Mouse (Mus musculus): ENCODE data around the gene Mad2l1. TPM values are rescaled to one million over a fixed set of nuclear protein-coding genes. Genes with fewer than 3 reads are reported as not detected.

Mad2l1 gene
- polyA plus RNA-seq, 1 experiment, result 44.3 TPM

DNA sequence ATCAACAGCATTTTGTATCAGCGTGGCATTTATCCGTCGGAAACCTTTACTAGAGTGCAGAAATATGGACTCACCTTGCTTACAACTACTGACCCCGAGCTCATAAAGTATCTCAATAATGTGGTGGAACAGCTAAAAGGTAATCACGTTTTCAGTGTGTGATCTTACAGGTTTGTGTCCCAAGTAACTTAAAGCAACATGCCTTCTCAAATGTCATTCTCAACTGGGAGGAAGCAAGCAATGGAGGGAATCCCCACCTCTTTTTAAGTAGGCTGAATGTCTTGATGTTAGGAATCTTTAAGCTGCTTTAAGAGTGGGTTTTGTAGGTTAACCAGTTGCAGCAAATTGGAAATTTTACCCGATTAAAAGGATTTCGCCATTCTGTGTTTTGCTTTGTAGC lies 776 bp downstream of the Mad2l1 start:
- TF ChIP-seq CTCF (IDR thresholded peaks at IDR 0.05; ENCODE audit: borderline replicate concordance, control insufficient read depth, extremely low read depth, insufficient read depth, low read length, poor library complexity) (no peak), POLR2A (IDR thresholded peaks at IDR 0.05; ENCODE audit: control insufficient read depth, extremely low read depth, insufficient read depth, low read length, poor library complexity) (no peak)
- peaks cover 13% of the 10 kb centered on the region; the same call in 1 of the 2 replicates for H3K36me3 ChIP-seq (ENCODE audit: control insufficient read depth, insufficient read depth, low read length)
- no peak overlapping the region for H3K27ac ChIP-seq (ENCODE audit: control insufficient read depth, insufficient read depth, low read length)
- DNase-seq, result no peak
- WGBS, result 14% methylated on average over 7 of the region's 7 CpGs
- H3K4me1 ChIP-seq (replicated peaks; ENCODE audit: control insufficient read depth, insufficient read depth, low read length), result no peaks in the 10 kb centered on the region
- no peaks in the 10 kb centered on the region for H3K27me3 ChIP-seq (ENCODE audit: control insufficient read depth, insufficient read depth, low read length)
- H3K4me3 ChIP-seq (ENCODE audit: control insufficient read depth, insufficient read depth, low read length), result no peak overlapping the region

GRCm38 (mm10) chr6:66559996-66560395 lies 24.8 kb downstream of the Mad2l1 start, which contains the start of gene Vmn1r32:
Gene Vmn1r32, minus strand, starts transcription at chr6:66560096.
- H3K4me3 ChIP-seq (ENCODE audit: control insufficient read depth, insufficient read depth, low read length), result no peak within 1 kb of the TSS
- no peak within 1 kb of the TSS for H3K27ac ChIP-seq (ENCODE audit: control insufficient read depth, insufficient read depth, low read length)
- H3K4me1 ChIP-seq (replicated peaks; ENCODE audit: control insufficient read depth, insufficient read depth, low read length), result no peaks in the 10 kb centered on the region
- H3K27me3 ChIP-seq (ENCODE audit: control insufficient read depth, insufficient read depth, low read length), result no peaks in the 10 kb centered on the region
- no peak for DNase-seq
- H3K36me3 ChIP-seq (ENCODE audit: control insufficient read depth, insufficient read depth, low read length), result no peaks in the 10 kb centered on the region
- TF ChIP-seq CTCF (IDR thresholded peaks at IDR 0.05; ENCODE audit: borderline replicate concordance, control insufficient read depth, extremely low read depth, insufficient read depth, low read length, poor library complexity) (no peak), POLR2A (IDR thresholded peaks at IDR 0.05; ENCODE audit: control insufficient read depth, extremely low read depth, insufficient read depth, low read length, poor library complexity) (no peak)
- WGBS, result 89% methylated on average over 1 of the region's 1 CpGs

- no peak for DNase-seq
- Histone ChIP-seq H3K4me3 (ENCODE audit: control insufficient read depth, insufficient read depth, low read length) (no peak overlapping the region), H3K36me3 (ENCODE audit: control insufficient read depth, insufficient read depth, low read length) (no peaks in the 10 kb centered on the region), H3K27me3 (ENCODE audit: control insufficient read depth, insufficient read depth, low read length) (no peaks in the 10 kb centered on the region), H3K27ac (ENCODE audit: control insufficient read depth, insufficient read depth, low read length) (no peak overlapping the region), H3K4me1 (replicated peaks; ENCODE audit: control insufficient read depth, insufficient read depth, low read length) (no peaks in the 10 kb centered on the region)
- TF ChIP-seq POLR2A (IDR thresholded peaks at IDR 0.05; ENCODE audit: control insufficient read depth, extremely low read depth, insufficient read depth, low read length, poor library complexity) (no peak), CTCF (IDR thresholded peaks at IDR 0.05; ENCODE audit: borderline replicate concordance, control insufficient read depth, extremely low read depth, insufficient read depth, low read length, poor library complexity) (no peak)
These were observed 60.6 kb downstream of the Mad2l1 start for GRCm38 (mm10) chr6:66595804-66596203.

Other genes starting within 250 kb of the Mad2l1 start
- not detected in 2 replicates for gene Vmn1r32, start 24.7 kb downstream of the Mad2l1 start, polyA plus RNA-seq (2012; rRNA removed)
- gene Vmn1r33, start 82.9 kb downstream of the Mad2l1 start, polyA plus RNA-seq (2012; rRNA removed), result not detected in 2 replicates
- not detected in 2 replicates for gene Vmn1r34, start 108.5 kb downstream of the Mad2l1 start, polyA plus RNA-seq (2012; rRNA removed)
- not detected in 2 replicates for gene Vmn1r35, start 150.5 kb downstream of the Mad2l1 start, polyA plus RNA-seq (2012; rRNA removed)
- gene Vmn1r36, start 183.8 kb downstream of the Mad2l1 start, polyA plus RNA-seq (2012; rRNA removed), result not detected in 2 replicates
- not detected in 2 replicates for gene Vmn1r37, start 194.0 kb downstream of the Mad2l1 start, polyA plus RNA-seq (2012; rRNA removed)
- gene Vmn1r38, start 247.2 kb downstream of the Mad2l1 start, polyA plus RNA-seq (2012; rRNA removed), result not detected in 2 replicates